ENCODE assay signal across 8 mouse cellular contexts in the genomic region with DNA sequence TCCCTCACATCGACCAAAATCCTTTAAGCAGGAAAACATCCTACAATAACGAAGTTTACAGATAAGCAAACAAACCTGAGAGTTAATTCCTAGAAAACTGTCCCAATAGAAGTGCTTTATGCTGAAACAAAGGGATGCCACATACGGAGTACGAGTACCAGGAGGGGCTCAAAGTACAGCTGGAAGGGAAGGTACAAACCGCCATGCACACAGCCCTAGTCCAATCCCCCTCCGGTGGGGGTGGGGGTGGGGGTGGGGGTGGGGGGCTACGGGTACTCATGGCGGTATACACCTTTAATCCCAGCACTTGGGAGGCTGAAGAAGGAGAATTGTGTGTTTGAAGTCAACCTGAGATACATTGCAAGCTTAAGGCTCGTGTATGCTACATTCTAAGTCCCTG. TPM values are rescaled to one million over a fixed set of nuclear protein-coding genes. Genes with fewer than 3 reads are reported as not detected.
DNase-seq lines count a peak whose midpoint lies in the region; ATAC-seq lines count a peak whose summit lies in the region.

No protein-coding gene starts in this region.

- H3K9ac ChIP-seq in heart, embryonic 11.5 days (ENCODE audit: low read depth, low read length): peak overlapping the region; percentile 70
- H3K9ac ChIP-seq in hindbrain, embryonic 15.5 days: peak overlapping the region; percentile 19; the same call in 1 of the 2 replicates
- H3K9ac ChIP-seq in midbrain, embryonic 14.5 days (replicated peaks; ENCODE audit: low read length): no peak overlapping the region; the same call in 1 of the 2 replicates

- peak overlapping the region; percentile 37 for H3K4me3 ChIP-seq in heart, embryonic 11.5 days (ENCODE audit: low read depth, low read length)
- H3K4me3 ChIP-seq in hindbrain, embryonic 15.5 days: peak overlapping the region; percentile 25
- H3K4me3 ChIP-seq in midbrain, embryonic 14.5 days (replicated peaks; ENCODE audit: low read depth, low read length): peak overlapping the region; percentile 11; the same call in 1 of the 2 replicates

- ATAC-seq in heart, embryonic 11.5 days (replicated peaks; ENCODE audit: insufficient number of reproducible peaks, low FRiP score, low TSS enrichment): no peak
- no peak for ATAC-seq in hindbrain, embryonic 15.5 days (ENCODE audit: low FRiP score, low read depth)
- ATAC-seq in midbrain, embryonic 14.5 days (ENCODE audit: low FRiP score, low TSS enrichment): no peak
- ATAC-seq in granulocyte monocyte progenitor cell, adult 5-6 weeks (replicated peaks; ENCODE audit: poor library complexity, severe bottlenecking): no peak

- H3K27me3 ChIP-seq in heart, embryonic 11.5 days (ENCODE audit: control insufficient read depth, insufficient read depth, low read length): no peaks in the 10 kb centered on the region
- H3K27me3 ChIP-seq in hindbrain, embryonic 15.5 days: no peaks in the 10 kb centered on the region
- no peaks in the 10 kb centered on the region for H3K27me3 ChIP-seq in midbrain, embryonic 14.5 days (ENCODE audit: control insufficient read depth, insufficient read depth, low read length)

- no peak for DNase-seq in heart, adult 8-10 months (ENCODE audit: low spot score)
- DNase-seq in R1 (ENCODE audit: low read depth, low spot score): peak; percentile 27
- peak; percentile 14 for DNase-seq in midbrain, embryonic 14.5 days
- DNase-seq in layer of hippocampus, adult 18-20 months (ENCODE audit: low spot score in 2 of 2): no peak
- no peak for DNase-seq in c-Kit-positive CD71-positive TER-119-positive erythroid progenitor cells, embryonic 14.5 days (ENCODE audit: low spot score)

- no peaks in the 10 kb centered on the region for H3K36me3 ChIP-seq in heart, embryonic 11.5 days (ENCODE audit: control insufficient read depth, insufficient read depth, low read length)
- no peaks in the 10 kb centered on the region for H3K36me3 ChIP-seq in hindbrain, embryonic 15.5 days
- no peaks in the 10 kb centered on the region for H3K36me3 ChIP-seq in midbrain, embryonic 14.5 days (ENCODE audit: control insufficient read depth, insufficient read depth, low read length)

- no peaks in the 10 kb centered on the region for H3K9me3 ChIP-seq in heart, embryonic 11.5 days (replicated peaks; ENCODE audit: control insufficient read depth, low read length)
- no peaks in the 10 kb centered on the region for H3K9me3 ChIP-seq in hindbrain, embryonic 15.5 days
- H3K9me3 ChIP-seq in midbrain, embryonic 14.5 days (ENCODE audit: control insufficient read depth, low read length): no peaks in the 10 kb centered on the region

- no peak overlapping the region for H3K27ac ChIP-seq in heart, embryonic 11.5 days (ENCODE audit: low read depth, low read length)
- no peak overlapping the region for H3K27ac ChIP-seq in hindbrain, embryonic 15.5 days (replicated peaks)
- H3K27ac ChIP-seq in midbrain, embryonic 14.5 days (replicated peaks; ENCODE audit: low read depth, low read length): no peak overlapping the region

- 6% methylated on average over 9 of the region's 9 CpGs for WGBS in heart, embryonic 11.5 days (ENCODE audit: insufficient replicate concordance)
- whole genome bisulfite sequencing in hindbrain, embryonic 15.5 days: 9% methylated on average over 9 of the region's 9 CpGs
- 4% methylated on average over 9 of the region's 9 CpGs for WGBS in midbrain, embryonic 14.5 days

- peaks cover 6% of the 10 kb centered on the region for H3K4me1 ChIP-seq in heart, embryonic 11.5 days (ENCODE audit: control insufficient read depth, insufficient read depth, low read length)
- H3K4me1 ChIP-seq in hindbrain, embryonic 15.5 days (replicated peaks): peaks cover 8% of the 10 kb centered on the region; the same call in 1 of the 2 replicates
- 0 out of 2 replicates have a peak, but pooled peaks cover 4% of the 10 kb centered on the region for H3K4me1 ChIP-seq in midbrain, embryonic 14.5 days (ENCODE audit: control insufficient read depth, insufficient read depth, low read length)

- peak overlapping the region; percentile 60 for H3K4me2 ChIP-seq in heart, embryonic 11.5 days
- peak overlapping the region; percentile 53 for H3K4me2 ChIP-seq in hindbrain, embryonic 15.5 days
- H3K4me2 ChIP-seq in midbrain, embryonic 14.5 days (ENCODE audit: low read length): peak overlapping the region; percentile 50

RNA-seq across cellular contexts. Expression of gene Tcf12, which starts 58.6 kb away (rescaled TPM):
- polyA plus RNA-seq in heart, embryonic 11.5 days (2014; fragmentation: Nextera tagmentation; extraction: Ambion mirVana): 47.3 and 51.8 TPM in 2 replicates
- total RNA-seq in heart, adult 8-10 months (2022): 10 to 100 TPM; 27.1 to 32.1 (median 31.6) TPM
- 72.4 and 73.4 TPM in 2 replicates for polyA plus RNA-seq in hindbrain, embryonic 15.5 days (2015; fragmentation: Nextera tagmentation; extraction: Ambion mirVana)
- 68.5 and 93.6 TPM in 2 replicates for polyA plus RNA-seq in midbrain, embryonic 14.5 days (2014; fragmentation: Nextera tagmentation; extraction: Ambion mirVana)
- 10 to 100 TPM; 54.7 to 57.8 TPM for total RNA-seq in layer of hippocampus, adult 18-20 months (2021)
- total RNA-seq in granulocyte monocyte progenitor cell, adult 5-6 weeks (2014; fragmentation: Nextera tagmentation): 76.7 and 79.8 TPM in 2 replicates
- total RNA-seq in granulocyte monocyte progenitor cell, adult 5-6 weeks (2017): 38.5 and 52.7 TPM in 2 replicates

Comparison
In these comparisons a context has a peak if more than half of its experiments do, and no peak if none do; other contexts are left out.
1. DNase-seq: peak in R1 (single experiment) and midbrain, embryonic 14.5 days (single experiment); none in heart, adult 8-10 months (single experiment), layer of hippocampus, adult 18-20 months (0 of 2) and c-Kit-positive CD71-positive TER-119-positive erythroid progenitor cells, embryonic 14.5 days (single experiment).
2. Peak in every context shown above with its lines, with median percentiles within 50 percentile points of each other: H3K4me2 ChIP-seq and H3K4me3 ChIP-seq.